Mouse (Mus musculus) inflammation-experienced regulatory T-cells, adult 6 months (primary cell): ENCODE data around the gene Mycl. TPM values are rescaled to one million over a fixed set of nuclear protein-coding genes. Genes with fewer than 3 reads are reported as not detected.

Experiments used
- ATAC-seq: one replicate; pipeline ENCODE4 v1.8.0; 2017
- polyA plus RNA-seq, 3 experiments: library from polyadenylated mRNA; unstranded; fragments of 100-300 nt; shearing (Covaris generic); gene quantifications; one replicate each; pipeline ENCODE4 v1.2.1; 2017

The Mycl gene
- polyA plus RNA-seq, 3 experiments from 2014 or later = not detected

GRCm38 (mm10) chr4:123021591-123021990, 26.1 kb downstream of the Mycl start:
- no peak for ATAC-seq

- no peak for ATAC-seq
Observed at GRCm38 (mm10) chr4:123022896-123023295, 27.4 kb downstream of the Mycl start.

GRCm38 (mm10) chr4:123025418-123025817, 30.0 kb downstream of the Mycl start:
- no peak for ATAC-seq

- ATAC-seq = no peak
Observed at GRCm38 (mm10) chr4:123026161-123026560, 30.7 kb downstream of the Mycl start.

GRCm38 (mm10) chr4:123026597-123026996, 31.1 kb downstream of the Mycl start:
- ATAC-seq = no peak

GRCm38 (mm10) chr4:123034841-123035240, 39.4 kb downstream of the Mycl start:
- no peak for ATAC-seq

- ATAC-seq = no peak
Observed at GRCm38 (mm10) chr4:123035636-123036035, 40.2 kb downstream of the Mycl start.

- ATAC-seq = no peak
Observed at GRCm38 (mm10) chr4:123036710-123037109, 41.3 kb downstream of the Mycl start.

- ATAC-seq = no peak
Observed at GRCm38 (mm10) chr4:123041131-123041530, 45.7 kb downstream of the Mycl start.

GRCm38 (mm10) chr4:123043858-123044257, 48.4 kb downstream of the Mycl start:
- no peak for ATAC-seq

GRCm38 (mm10) chr4:123044842-123045241, 49.4 kb downstream of the Mycl start:
- ATAC-seq = no peak

GRCm38 (mm10) chr4:123046300-123046699, 50.8 kb downstream of the Mycl start:
- no peak for ATAC-seq

- peak; percentile 61 for ATAC-seq
Observed at GRCm38 (mm10) chr4:123050681-123051211, 55.3 kb downstream of the Mycl start.

Other genes starting within 250 kb of the Mycl start
- 100 to 1,000 TPM in 2 of 3 experiments, 10 to 100 TPM in 1; 88.2 to 161 (median 123) TPM for gene Ppt1, start 159.4 kb upstream of the Mycl start, polyA plus RNA-seq
- gene Cap1, start 109.6 kb upstream of the Mycl start, polyA plus RNA-seq = 100 to 1,000 TPM; 303 to 446 (median 377) TPM
- gene Mfsd2a, start 34.5 kb upstream of the Mycl start, polyA plus RNA-seq = 1 to 10 TPM in 2 of 3 experiments, under 1 TPM in 1; 0.68 to 1.5 (median 1.3) TPM
- 10 to 100 TPM; 10.7 to 20.6 (median 19.9) TPM for gene Trit1, start 20.9 kb downstream of the Mycl start, polyA plus RNA-seq
- not detected for gene Bmp8b, start 109.5 kb downstream of the Mycl start, polyA plus RNA-seq
- not detected for gene Oxct2b, start 120.6 kb downstream of the Mycl start, polyA plus RNA-seq
- 100 to 1,000 TPM in 1 of 3 experiments, 10 to 100 TPM in 2; 68.9 to 105 (median 92.0) TPM for gene Ppie, start 144.3 kb downstream of the Mycl start, polyA plus RNA-seq
- not detected for gene Hpcal4, start 187.6 kb downstream of the Mycl start, polyA plus RNA-seq
- not detected for gene Nt5c1a, start 205.9 kb downstream of the Mycl start, polyA plus RNA-seq
- gene Heyl, start 237.9 kb downstream of the Mycl start, polyA plus RNA-seq = under 1 TPM in 1 of 3 experiments, not detected in 2; 0.10 TPM